Mouse (Mus musculus) left cerebral cortex, postnatal 4 days (tissue): Measurements from ENCODE around the gene Dhh. TPM values are rescaled to one million over a fixed set of nuclear protein-coding genes. Genes with fewer than 3 reads are reported as not detected.

Experiments used
- DNase-seq: peaks from one replicate; pipeline ENCODE4 v3.0.0-alpha.2; 2022
- intact Hi-C: fragments of 180-260 bp; cut with DNase I; formaldehyde crosslinking; loops from one replicate; pipeline ENCODE4 v1.15.1; 2025
- total RNA-seq, 2 experiments: library from RNA; stranded (reverse); gene quantifications; 2 replicates each; pipeline ENCODE4 v1.2.3; 2021

The Dhh gene
- total RNA-seq, 2 experiments from 2014 or later = 0.28 to 0.36 TPM

DNA sequence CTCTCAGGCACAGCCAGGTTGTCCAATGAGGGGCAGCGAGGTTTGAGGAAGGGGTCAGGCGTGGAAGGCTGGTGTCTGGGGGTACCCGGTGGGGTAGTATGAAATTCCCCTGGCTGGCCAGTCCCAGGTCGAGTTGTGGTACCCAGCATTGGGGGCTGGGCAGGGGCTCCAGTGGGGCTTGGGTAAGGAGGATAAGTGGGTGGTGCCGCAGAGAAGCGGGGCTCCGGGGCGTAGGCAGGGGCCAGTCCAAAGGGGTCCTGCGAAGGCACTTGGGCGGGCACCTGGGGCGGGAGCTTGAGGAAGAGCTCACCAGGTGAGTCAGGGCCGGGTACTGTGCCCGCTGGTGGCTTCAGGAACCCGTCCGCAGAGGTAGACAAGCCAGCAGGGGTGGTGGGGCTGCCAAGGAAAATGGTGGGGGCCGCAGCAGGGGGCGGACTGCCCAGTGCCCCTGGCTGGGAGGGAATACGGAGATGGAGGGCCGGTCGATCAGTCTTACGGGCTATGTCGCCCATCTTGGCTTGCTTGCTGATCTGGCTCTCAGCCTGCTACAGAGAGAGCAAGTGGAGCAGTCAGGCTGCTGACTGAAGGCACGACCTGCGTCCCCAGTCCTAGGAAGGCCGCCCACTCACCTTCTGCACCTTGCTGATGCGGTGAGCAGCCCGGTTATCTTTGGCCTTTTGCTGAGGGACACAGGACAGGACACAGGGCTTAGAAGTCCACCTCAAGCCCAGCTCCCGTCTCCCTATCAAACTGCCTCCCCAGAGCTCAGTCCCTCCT, 45.0 kb downstream of the Dhh start:
- no peak for DNase-seq
- intact Hi-C loops = no loop called here

GRCm38 (mm10) chr15:98852733-98853132, 45.6 kb downstream of the Dhh start:
- DNase-seq = no peak
- intact Hi-C loops = no loop called here

GRCm38 (mm10) chr15:98852071-98852470, 46.3 kb downstream of the Dhh start:
- intact Hi-C loops = no loop called here
- no peak for DNase-seq

GRCm38 (mm10) chr15:98851229-98851818, 47.0 kb downstream of the Dhh start:
- DNase-seq = no peak
- intact Hi-C loops = no loop called here

GRCm38 (mm10) chr15:98850668-98851067, 47.7 kb downstream of the Dhh start:
- DNase-seq = no peak
- intact Hi-C loops = no loop called here

- no peak for DNase-seq
- intact Hi-C loops = no loop called here
Measured at GRCm38 (mm10) chr15:98849956-98850600, 48.3 kb downstream of the Dhh start.

DNA sequence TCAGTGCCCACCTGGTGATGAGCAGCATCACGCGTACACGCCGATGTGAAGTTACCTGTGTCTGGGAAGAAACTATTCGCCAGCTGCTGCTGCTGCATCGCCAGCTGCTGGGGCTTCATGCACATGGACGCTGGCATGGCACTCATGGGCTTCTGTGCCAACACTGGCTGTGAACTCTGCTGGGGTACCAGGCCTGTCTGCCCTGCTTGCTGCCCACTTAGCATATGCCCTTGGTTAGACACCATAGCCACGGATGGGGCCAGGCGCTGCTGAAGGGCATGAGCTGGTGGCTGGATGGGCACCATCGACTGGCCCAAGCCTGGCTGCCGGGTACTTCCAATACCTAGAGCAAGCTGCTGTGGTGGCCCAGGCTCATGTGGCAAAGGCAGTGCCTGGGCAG, 49.2 kb downstream of the Dhh start:
- DNase-seq = no peak
- intact Hi-C loops = no loop called here

GRCm38 (mm10) chr15:98846140-98846539, 52.2 kb downstream of the Dhh start:
- intact Hi-C loops = no loop called here
- no peak for DNase-seq

GRCm38 (mm10) chr15:98845149-98845548, 53.2 kb downstream of the Dhh start:
- DNase-seq = no peak
- intact Hi-C loops = no loop called here

GRCm38 (mm10) chr15:98843595-98844223, 54.6 kb downstream of the Dhh start:
- intact Hi-C loops = no loop called here
- DNase-seq = no peak

Other genes starting within 250 kb of the Dhh start
- gene Ddx23, start 235.6 kb downstream of the Dhh start, total RNA-seq = 10 to 100 TPM; 62.5 to 68.6 TPM
- 10 to 100 TPM; 46.5 to 49.7 TPM for gene Rnd1, start 221.1 kb downstream of the Dhh start, total RNA-seq
- 10 to 100 TPM in 1 of 2 experiments, 1 to 10 TPM in 1; 9.9 to 10.3 TPM for gene Ccdc65, start 190.3 kb downstream of the Dhh start, total RNA-seq
- 1 to 10 TPM; 2.7 to 3.5 TPM for gene Fkbp11, start 170.3 kb downstream of the Dhh start, total RNA-seq
- gene Arf3, start 135.3 kb downstream of the Dhh start, total RNA-seq = 100 to 1,000 TPM; 318 to 348 TPM
- gene Wnt10b, start 120.4 kb downstream of the Dhh start, total RNA-seq = under 1 TPM; 0.36 to 0.40 TPM
- gene Wnt1, start 108.7 kb downstream of the Dhh start, total RNA-seq = not detected
- 100 to 1,000 TPM; 113 to 118 TPM for gene Ddn, start 89.0 kb downstream of the Dhh start, total RNA-seq
- 10 to 100 TPM; 35.0 to 38.1 TPM for gene Prkag1, start 67.0 kb downstream of the Dhh start, total RNA-seq
- gene Kmt2d, start 27.3 kb downstream of the Dhh start, total RNA-seq = 10 to 100 TPM; 74.2 to 74.4 TPM
- 10 to 100 TPM; 18.3 to 18.4 TPM for gene Rhebl1, start 4.0 kb downstream of the Dhh start, total RNA-seq
- gene Lmbr1l, start 19.7 kb upstream of the Dhh start, total RNA-seq = 10 to 100 TPM; 31.4 to 42.2 TPM
- 1,000 to 10,000 TPM; 1,107 to 1,135 TPM for gene Tuba1b, start 36.0 kb upstream of the Dhh start, total RNA-seq
- gene Gm49450, start 55.0 kb upstream of the Dhh start, total RNA-seq = not detected
- gene Tuba1a, start 55.2 kb upstream of the Dhh start, total RNA-seq = 1,000 to 10,000 TPM; 8,276 to 8,744 TPM
- 100 to 1,000 TPM; 548 to 589 TPM for gene Tuba1c, start 131.4 kb upstream of the Dhh start, total RNA-seq
- gene Prph, start 156.6 kb upstream of the Dhh start, total RNA-seq = 1 to 10 TPM; 4.0 to 5.2 TPM
- 1 to 10 TPM; 4.7 to 5.8 TPM for gene Troap, start 176.0 kb upstream of the Dhh start, total RNA-seq
- gene C1ql4, start 189.3 kb upstream of the Dhh start, total RNA-seq = not detected
- gene Dnajc22, start 194.6 kb upstream of the Dhh start, total RNA-seq = under 1 TPM in 1 of 2 experiments, not detected in 1; 0.30 TPM
- 10 to 100 TPM; 39.7 to 46.0 TPM for gene Spats2, start 227.4 kb upstream of the Dhh start, total RNA-seq